Mouse (Mus musculus): ENCODE data around the gene Zcchc18. TPM values are rescaled to one million over a fixed set of nuclear protein-coding genes. Genes with fewer than 3 reads are reported as not detected.
A peak's percentile ranks its signal among the peaks of the same experiment; 100 is the strongest.
"Not testable (repeated sequence)": the region's sequence is repeated elsewhere in the genome, so short reads cannot be mapped to it uniquely, and the experiment has no call there.

The Zcchc18 gene
- total and polyA plus RNA-seq, 3 experiments, result 0.04 to 0.61 TPM; not detected in 1

GRCm38 (mm10) chrX:136959688-136960087, 33.3 kb upstream of the Zcchc18 start:
- DNase-seq (ENCODE audit: low read depth, low spot score), result peak; percentile 34
- no peaks in the 10 kb centered on the region for H3K9me3 ChIP-seq (replicated peaks; ENCODE audit: insufficient read depth, low read length)

GRCm38 (mm10) chrX:136975397-136975796, 17.6 kb upstream of the Zcchc18 start, which contains the start of gene Tmsb15b2:
Gene Tmsb15b2 (minus strand): TSS chrX:136975497.
- not testable (repeated sequence) for DNase-seq (ENCODE audit: low read depth, low spot score); H3K36me3 ChIP-seq (ENCODE audit: control insufficient read depth in 1 of 2, insufficient read depth in 2 of 2, low read length in 2 of 2); H3K27me3 ChIP-seq (ENCODE audit: control insufficient read depth in 1 of 2, insufficient read depth in 2 of 2, low read length in 2 of 2); H3K9me3 ChIP-seq (replicated peaks; ENCODE audit: insufficient read depth, low read length); H3K9ac ChIP-seq (ENCODE audit: control insufficient read depth, low read depth, low read length, poor library complexity, severe bottlenecking); H3K4me3 ChIP-seq (ENCODE audit: control insufficient read depth in 1 of 2, insufficient read depth in 1 of 2, low read depth in 2 of 2, low read length in 2 of 2); H3K4me1 ChIP-seq (ENCODE audit: control insufficient read depth in 1 of 2, insufficient read depth in 2 of 2, low read length in 2 of 2); H3K27ac ChIP-seq (ENCODE audit: control insufficient read depth, low read depth, low read length); H3K79me2 ChIP-seq (ENCODE audit: control insufficient read depth, insufficient read depth, low read length, poor library complexity)

More at GRCm38 (mm10) chrX:136959688-136960087, 33.3 kb upstream of the Zcchc18 start:
- Histone ChIP-seq H3K4me3 (ENCODE audit: control insufficient read depth in 1 of 2, insufficient read depth in 1 of 2, low read depth in 2 of 2, low read length in 2 of 2) (no peak overlapping the region), H3K36me3 (ENCODE audit: control insufficient read depth in 1 of 2, insufficient read depth in 2 of 2, low read length in 2 of 2) (no peaks in the 10 kb centered on the region), H3K4me1 (ENCODE audit: control insufficient read depth in 1 of 2, insufficient read depth in 2 of 2, low read length in 2 of 2) (no peaks in the 10 kb centered on the region), H3K27ac (ENCODE audit: control insufficient read depth, low read depth, low read length) (no peak overlapping the region), H3K27me3 (ENCODE audit: control insufficient read depth in 1 of 2, insufficient read depth in 2 of 2, low read length in 2 of 2) (no peaks in the 10 kb centered on the region), H3K79me2 (ENCODE audit: control insufficient read depth, insufficient read depth, low read length, poor library complexity) (no peaks in the 10 kb centered on the region), H3K9ac (ENCODE audit: control insufficient read depth, low read depth, low read length, poor library complexity, severe bottlenecking) (no peak overlapping the region)
- peak; percentile 55 to 67 (median 66) for TF ChIP-seq CTCF (IDR thresholded peaks at IDR 0.05 in 2 of 3, conservative IDR thresholded peaks at IDR 0.05 in 1 of 3; ENCODE audit: control insufficient read depth in 1 of 3, insufficient read depth in 1 of 3, low read depth in 2 of 3, low read length in 3 of 3, poor library complexity in 1 of 3, severe bottlenecking in 1 of 3)
- TF ChIP-seq SIN3A (IDR thresholded peaks at IDR 0.05; ENCODE audit: low read length), result no peak
- peak; percentile 72 for TF ChIP-seq SMC3 (IDR thresholded peaks at IDR 0.05; ENCODE audit: low read depth, low read length)
- TF ChIP-seq RAD21 (IDR thresholded peaks at IDR 0.05; ENCODE audit: low read depth, low read length), result peak; percentile 54
- TF ChIP-seq POLR2AphosphoS5 (IDR thresholded peaks at IDR 0.05; ENCODE audit: borderline replicate concordance, low read depth, low read length), result no peak
- peak; percentile 20; the same call in 1 of the 2 replicates for TF ChIP-seq ZC3H11A (IDR thresholded peaks at IDR 0.05; ENCODE audit: low read depth, low read length)

GRCm38 (mm10) chrX:136976424-136977084, 16.4 kb upstream of the Zcchc18 start, which contains the start of the genes Tmsb15l and Tmsb15b1:
Gene Tmsb15l (minus strand): TSS chrX:136976869.
Gene Tmsb15b1 (minus strand): TSS chrX:136976874.
- no peaks in the 10 kb centered on the region for H3K9me3 ChIP-seq (replicated peaks; ENCODE audit: insufficient read depth, low read length)
- no peaks in the 10 kb centered on the region for H3K79me2 ChIP-seq (ENCODE audit: control insufficient read depth, insufficient read depth, low read length, poor library complexity)
- H3K27ac ChIP-seq (ENCODE audit: control insufficient read depth, low read depth, low read length), result no peak within 1 kb of the TSS
- DNase-seq (ENCODE audit: low read depth, low spot score), result no peak
- no peak within 1 kb of the TSS for H3K4me3 ChIP-seq (ENCODE audit: control insufficient read depth in 1 of 2, insufficient read depth in 1 of 2, low read depth in 2 of 2, low read length in 2 of 2)
- TF ChIP-seq USF1 (IDR thresholded peaks at IDR 0.05; ENCODE audit: low read depth, low read length) (no peak), SIN3A (IDR thresholded peaks at IDR 0.05; ENCODE audit: low read length) (no peak), JUND (IDR thresholded peaks at IDR 0.05; ENCODE audit: low read depth, low read length) (no peak), POLR2AphosphoS2 (IDR thresholded peaks at IDR 0.05; ENCODE audit: low read length) (no peak), ZNF384 (IDR thresholded peaks at IDR 0.05; ENCODE audit: low read depth, low read length) (no peak), CTCF (IDR thresholded peaks at IDR 0.05 in 2 of 3, conservative IDR thresholded peaks at IDR 0.05 in 1 of 3; ENCODE audit: control insufficient read depth in 1 of 3, insufficient read depth in 1 of 3, low read depth in 2 of 3, low read length in 3 of 3, poor library complexity in 1 of 3, severe bottlenecking in 1 of 3) (no peak), GATA1 (IDR thresholded peaks at IDR 0.05; ENCODE audit: low read depth, low read length) (no peak), NRF1 (IDR thresholded peaks at IDR 0.05; ENCODE audit: insufficient read depth, low read depth, low read length, poor library complexity, severe bottlenecking) (no peak), MAFK (IDR thresholded peaks at IDR 0.05; ENCODE audit: borderline replicate concordance, low read depth, low read length) (no peak), NELFE (IDR thresholded peaks at IDR 0.05; ENCODE audit: low read depth, low read length) (no peak), SMC3 (IDR thresholded peaks at IDR 0.05; ENCODE audit: low read depth, low read length) (no peak), POLR2A (IDR thresholded peaks at IDR 0.05; ENCODE audit: control insufficient read depth in 1 of 2, insufficient read depth in 1 of 2, low read depth in 1 of 2, low read length in 2 of 2, poor library complexity in 1 of 2) (no peak), EP300 (IDR thresholded peaks at IDR 0.05; ENCODE audit: low read depth in 1 of 2, low read length in 2 of 2) (no peak), UBTF (IDR thresholded peaks at IDR 0.05; ENCODE audit: borderline replicate concordance, insufficient read depth, low read depth, low read length) (no peak), ZC3H11A (IDR thresholded peaks at IDR 0.05; ENCODE audit: low read depth, low read length) (no peak), RCOR1 (IDR thresholded peaks at IDR 0.05; ENCODE audit: low read depth, low read length) (no peak)
- no peaks in the 10 kb centered on the region for H3K4me1 ChIP-seq (ENCODE audit: control insufficient read depth in 1 of 2, insufficient read depth in 2 of 2, low read length in 2 of 2)
- H3K36me3 ChIP-seq (ENCODE audit: control insufficient read depth in 1 of 2, insufficient read depth in 2 of 2, low read length in 2 of 2), result no peaks in the 10 kb centered on the region
- no peak within 1 kb of the TSS for H3K9ac ChIP-seq (ENCODE audit: control insufficient read depth, low read depth, low read length, poor library complexity, severe bottlenecking)
- H3K27me3 ChIP-seq (ENCODE audit: control insufficient read depth in 1 of 2, insufficient read depth in 2 of 2, low read length in 2 of 2), result peaks cover 0 to 4% of the 10 kb centered on the region in 2 experiments; a peak in 2 of 4 replicates

Measured in MEL (cell line).